Mouse (Mus musculus) spleen, adult 2 months (tissue): Measurements from ENCODE around the gene Arhgap9. TPM values are rescaled to one million over a fixed set of nuclear protein-coding genes. Genes with fewer than 3 reads are reported as not detected.

Source experiments
- DNase-seq, 2 experiments: peaks; one replicate each; pipeline versions ENCODE4 v3.0.0 to v3.0.0-alpha.2; 2012 to 2021; ENCODE audit warnings: low spot score in 2 of 2, low read depth in 1 of 2
- H3K27ac ChIP-seq: fragments of 200-500 bp; 2 replicates; pipeline ENCODE4 v1.5.1; 2012; ENCODE audit warnings: low read length, inconsistent platforms; ENCODE audit not compliant: insufficient read depth
- H3K27me3 ChIP-seq: fragments of 200-500 bp; 2 replicates; pipeline ENCODE4 v1.6.1; 2012; ENCODE audit warnings: mild to moderate bottlenecking, moderate library complexity, low read length, inconsistent platforms; ENCODE audit not compliant: control insufficient read depth, insufficient read depth
- H3K36me3 ChIP-seq: fragments of 200-500 bp; 2 replicates; pipeline ENCODE4 v1.6.1; 2012; ENCODE audit warnings: mild to moderate bottlenecking, low read length, inconsistent platforms; ENCODE audit not compliant: control insufficient read depth, insufficient read depth
- H3K4me1 ChIP-seq: fragments of 200-500 bp; 2 replicates; pipeline ENCODE4 v1.6.1; 2011; ENCODE audit warnings: inconsistent platforms; ENCODE audit not compliant: control insufficient read depth, insufficient read depth, insufficient read length
- H3K4me3 ChIP-seq: fragments of 200-500 bp; 2 replicates; pipeline ENCODE4 v1.5.1; 2011; ENCODE audit warnings: mild to moderate bottlenecking, inconsistent platforms; ENCODE audit not compliant: insufficient read depth, insufficient read length; ENCODE audit errors: extremely low read depth
- CTCF ChIP-seq: fragments of 200-500 bp; IDR thresholded peaks from 2 replicates; pipeline ENCODE4 v1.5.1; 2011; ENCODE audit warnings: mild to moderate bottlenecking, inconsistent platforms; ENCODE audit not compliant: insufficient read depth, insufficient read length, insufficient replicate concordance; ENCODE audit errors: extremely low read depth
- POLR2A ChIP-seq: fragments of 200-500 bp; IDR thresholded peaks from 2 replicates; pipeline ENCODE4 v1.6.1; 2011; ENCODE audit warnings: low read depth, low read length, inconsistent platforms
- WGBS: fragments of 180-500 bp; shearing (Covaris S2); methylation state at CpG from one replicate; pipeline ENCODE4 v1.1.7; 2018; 5-methylcytosine and 5-hydroxymethylcytosine counted together
- polyA plus RNA-seq: library from polyadenylated mRNA; depleted of rRNA; stranded (reverse); fragments of >200 nt; gene quantifications from 2 replicates; pipeline ENCODE4 v1.2.3, GENCODE M21; 2012

Arhgap9 gene
- polyA plus RNA-seq, 1 experiment, result 72.7 TPM

GRCm38 (mm10) chr10:127338930-127339682 is 17.3 kb downstream of the Arhgap9 start:
- peak; percentile 83 to 85 for DNase-seq
- H3K27ac ChIP-seq, result no peak overlapping the region

GRCm38 (mm10) chr10:127339683-127340576 is 18.2 kb downstream of the Arhgap9 start:
- Histone ChIP-seq H3K27ac (no peak overlapping the region), H3K4me3 (peak overlapping the region; percentile 38), H3K27me3 (peaks cover 19% of the 10 kb centered on the region), H3K4me1 (no peaks in the 10 kb centered on the region; the same call in 1 of the 2 replicates), H3K36me3 (no peaks in the 10 kb centered on the region)
- no peak for DNase-seq
- TF ChIP-seq POLR2A, result no peak
- 1% methylated on average over 42 of the region's 42 CpGs for WGBS

More at GRCm38 (mm10) chr10:127338930-127339682, 17.3 kb downstream of the Arhgap9 start:
- Histone ChIP-seq H3K36me3 (no peaks in the 10 kb centered on the region), H3K4me1 (no peaks in the 10 kb centered on the region; the same call in 1 of the 2 replicates), H3K27me3 (peaks cover 19% of the 10 kb centered on the region), H3K4me3 (peak overlapping the region; percentile 38)
- WGBS, result 2% methylated on average over 31 of the region's 31 CpGs
- peak; percentile 71; the same call in 1 of the 2 replicates for TF ChIP-seq CTCF
- no peak for TF ChIP-seq POLR2A

GRCm38 (mm10) chr10:127340577-127341359 is 19.0 kb downstream of the Arhgap9 start:
- whole genome bisulfite sequencing, result 5% methylated on average over 27 of the region's 27 CpGs
- Histone ChIP-seq H3K4me1 (no peaks in the 10 kb centered on the region; the same call in 1 of the 2 replicates), H3K27ac (no peak overlapping the region), H3K36me3 (no peaks in the 10 kb centered on the region), H3K27me3 (peaks cover 19% of the 10 kb centered on the region), H3K4me3 (no peak overlapping the region)
- no peak for DNase-seq
- TF ChIP-seq CTCF, result no peak
- TF ChIP-seq POLR2A, result no peak

GRCm38 (mm10) chr10:127341360-127341690 is 19.6 kb downstream of the Arhgap9 start:
- Histone ChIP-seq H3K4me3 (no peak overlapping the region), H3K27ac (no peak overlapping the region), H3K36me3 (no peaks in the 10 kb centered on the region), H3K27me3 (peaks cover 19% of the 10 kb centered on the region), H3K4me1 (no peaks in the 10 kb centered on the region; the same call in 1 of the 2 replicates)
- 3% methylated on average over 7 of the region's 11 CpGs for WGBS
- no peak for DNase-seq
- TF ChIP-seq POLR2A, result no peak
- TF ChIP-seq CTCF, result no peak

- H3K36me3 ChIP-seq, result no peaks in the 10 kb centered on the region
- no peaks in the 10 kb centered on the region; the same call in 1 of the 2 replicates for H3K4me1 ChIP-seq
- TF ChIP-seq CTCF (peak; percentile 92; the same call in 1 of the 2 replicates), POLR2A (no peak)
- DNase-seq, result peak; percentile 58 to 77
- H3K27ac ChIP-seq, result no peak within 1 kb of the TSS
- 1% methylated on average over 29 of the region's 29 CpGs for WGBS
- H3K27me3 ChIP-seq, result peaks cover 19% of the 10 kb centered on the region
- no peak within 1 kb of the TSS for H3K4me3 ChIP-seq
Observed at GRCm38 (mm10) chr10:127341891-127342639, 20.3 kb downstream of the Arhgap9 start, which contains the start of gene Gli1. Gene Gli1 (minus strand): TSS chr10:127341974.

GRCm38 (mm10) chr10:127343029-127343428 is 21.3 kb downstream of the Arhgap9 start:
- Histone ChIP-seq H3K4me1 (no peaks in the 10 kb centered on the region; the same call in 1 of the 2 replicates), H3K4me3 (no peak overlapping the region), H3K36me3 (no peaks in the 10 kb centered on the region), H3K27me3 (peaks cover 19% of the 10 kb centered on the region), H3K27ac (no peak overlapping the region)
- TF ChIP-seq CTCF (no peak), POLR2A (no peak)
- no peak for DNase-seq
- WGBS, result 36% methylated on average over 3 of the region's 3 CpGs
